25 mouse cellular contexts compared by ENCODE assay signal in the genomic region with DNA sequence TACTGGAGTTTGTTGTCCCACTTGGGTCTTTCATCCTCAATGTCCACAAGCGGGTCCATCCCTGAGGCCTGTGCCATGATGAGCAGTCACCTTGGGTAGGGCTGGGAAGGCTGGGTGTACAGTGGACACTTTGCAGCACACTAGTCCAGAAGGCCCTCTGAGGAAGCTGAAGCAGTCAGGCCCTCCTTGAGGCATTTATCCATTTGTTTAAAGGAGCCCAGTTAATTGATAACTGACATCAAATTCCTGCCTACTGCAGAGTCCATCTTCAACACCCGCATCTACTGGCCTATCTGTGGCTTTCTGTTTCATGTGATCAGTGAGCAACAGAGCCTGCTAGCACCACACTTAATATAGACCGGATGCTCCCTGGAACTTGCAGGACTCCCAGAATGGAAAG. TPM values are rescaled to one million over a fixed set of nuclear protein-coding genes. Genes with fewer than 3 reads are reported as not detected.
DNase-seq lines count a peak whose midpoint lies in the region; ATAC-seq and TF ChIP-seq lines count a peak whose summit lies in the region.
"Had no signal": no experiment of that assay in that cellular context is flagged by ENCODE, and none has a peak within 500 bp of the region (broad histone marks: within the 10 kb centered on the region; RNA-seq: fewer than 3 reads in every experiment).

Gene Slc6a18, minus strand, starts transcription at position 171 of the 400 bp plus-strand sequence.

- H3K4me2 ChIP-seq in kidney, embryonic 15.5 days: 0 out of 2 replicates have a peak within 1 kb of the TSS, but pooled peaks have one; percentile 8
- no peak within 1 kb of the TSS for H3K4me2 ChIP-seq in midbrain, embryonic 15.5 days
- H3K4me2 ChIP-seq in midbrain, postnatal 0 days (ENCODE audit: low read depth, low read length, poor library complexity, severe bottlenecking): no peak within 1 kb of the TSS
- H3K4me2 ChIP-seq: forebrain, embryonic 13.5 days; heart, embryonic 13.5 days; hindbrain, embryonic 15.5 days had no signal

- no peaks in the 10 kb centered on the region for H3K9me3 ChIP-seq in kidney, embryonic 15.5 days (replicated peaks)
- no peaks in the 10 kb centered on the region for H3K9me3 ChIP-seq in midbrain, embryonic 15.5 days
- H3K9me3 ChIP-seq in midbrain, postnatal 0 days (ENCODE audit: low read length): no peaks in the 10 kb centered on the region
- H3K9me3 ChIP-seq: embryonic facial prominence, embryonic 10.5 days; forebrain, embryonic 13.5 days; G1E; heart, embryonic 13.5 days; hindbrain, embryonic 15.5 days had no signal

- H3K4me3 ChIP-seq in kidney, embryonic 15.5 days (replicated peaks): no peak within 1 kb of the TSS
- H3K4me3 ChIP-seq in midbrain, embryonic 15.5 days: no peak within 1 kb of the TSS
- no peak within 1 kb of the TSS for H3K4me3 ChIP-seq in midbrain, postnatal 0 days (ENCODE audit: low read depth, low read length)
- H3K4me3 ChIP-seq: embryonic facial prominence, embryonic 10.5 days; forebrain, embryonic 13.5 days; gastrocnemius, adult 2 months; heart, embryonic 13.5 days; hindbrain, embryonic 15.5 days had no signal

- no peaks in the 10 kb centered on the region for H3K36me3 ChIP-seq in kidney, embryonic 15.5 days
- H3K36me3 ChIP-seq in midbrain, embryonic 15.5 days (replicated peaks): no peaks in the 10 kb centered on the region
- no peaks in the 10 kb centered on the region for H3K36me3 ChIP-seq in midbrain, postnatal 0 days (ENCODE audit: insufficient read depth, low read length)
- H3K36me3 ChIP-seq: embryonic facial prominence, embryonic 10.5 days; G1E; heart, embryonic 13.5 days; hindbrain, embryonic 15.5 days had no signal

- H3K9ac ChIP-seq in kidney, embryonic 15.5 days: no peak within 1 kb of the TSS
- H3K9ac ChIP-seq in midbrain, embryonic 15.5 days: no peak within 1 kb of the TSS
- no peak within 1 kb of the TSS for H3K9ac ChIP-seq in midbrain, postnatal 0 days (replicated peaks; ENCODE audit: low read length, poor library complexity, severe bottlenecking)
- H3K9ac ChIP-seq: forebrain, embryonic 13.5 days; forebrain, postnatal 0 days; heart, embryonic 13.5 days; hindbrain, embryonic 15.5 days had no signal

- ATAC-seq in kidney, embryonic 15.5 days (replicated peaks; ENCODE audit: low FRiP score): no peak
- ATAC-seq in midbrain, embryonic 15.5 days (replicated peaks): no peak
- no peak for ATAC-seq in midbrain, postnatal 0 days (ENCODE audit: low FRiP score)
- ATAC-seq: CD4-positive, CD25-positive, alpha-beta regulatory T cell, adult 4 months; forebrain, embryonic 13.5 days; forebrain, postnatal 0 days had no signal

- 78% methylated on average over 3 of the region's 3 CpGs for WGBS in kidney, embryonic 15.5 days
- 89% methylated on average over 3 of the region's 3 CpGs for WGBS in midbrain, embryonic 15.5 days
- 87% methylated on average over 3 of the region's 3 CpGs for WGBS in midbrain, postnatal 0 days

- H3K27me3 ChIP-seq in kidney, embryonic 15.5 days: no peaks in the 10 kb centered on the region
- H3K27me3 ChIP-seq in midbrain, embryonic 15.5 days (replicated peaks): no peaks in the 10 kb centered on the region
- H3K27me3 ChIP-seq in midbrain, postnatal 0 days (ENCODE audit: insufficient read depth, low read length): no peaks in the 10 kb centered on the region
- H3K27me3 ChIP-seq: hindbrain, embryonic 15.5 days had no signal

- H3K27ac ChIP-seq in kidney, embryonic 15.5 days: peak within 1 kb of the TSS; percentile 55
- no peak within 1 kb of the TSS for H3K27ac ChIP-seq in midbrain, embryonic 15.5 days
- no peak within 1 kb of the TSS for H3K27ac ChIP-seq in midbrain, postnatal 0 days (ENCODE audit: low read depth, low read length)
- H3K27ac ChIP-seq: embryonic facial prominence, embryonic 10.5 days; forebrain, embryonic 13.5 days; gastrocnemius, adult 2 months; heart, embryonic 13.5 days; hindbrain, embryonic 15.5 days had no signal

- TF ChIP-seq CTCF in midbrain, postnatal 0 days (IDR thresholded peaks at IDR 0.05): no peak

- peaks cover 15% of the 10 kb centered on the region; the same call in 1 of the 2 replicates for H3K4me1 ChIP-seq in kidney, embryonic 15.5 days
- no peaks in the 10 kb centered on the region for H3K4me1 ChIP-seq in midbrain, embryonic 15.5 days
- no peaks in the 10 kb centered on the region for H3K4me1 ChIP-seq in midbrain, postnatal 0 days (ENCODE audit: insufficient read depth, low read length)
- H3K4me1 ChIP-seq: embryonic facial prominence, embryonic 10.5 days; forebrain, embryonic 13.5 days; heart, embryonic 13.5 days; hindbrain, embryonic 15.5 days had no signal

- peak; percentile 69 for DNase-seq in kidney, adult 11 months
- DNase-seq in kidney, postnatal 4 days: no peak
- DNase-seq in kidney, postnatal 14 days: peak; percentile 64
- no peak for DNase-seq in midbrain, postnatal 0 days (ENCODE audit: low spot score)
- DNase-seq in frontal cortex, adult 2 months (ENCODE audit: extremely low spot score in 1 of 2, low spot score in 1 of 2): no peak
- DNase-seq: adrenal gland, postnatal 25 days; B cell, adult 2 months; cerebellum, adult 2 months; cerebellum, postnatal 10 days; forebrain, postnatal 0 days; gastrocnemius, adult 2 months; gastrocnemius, postnatal 25 days; heart, adult 11 months; heart, postnatal 36 days had no signal

RNA-seq across cellular contexts. Expression of gene Slc6a18, which starts in this region (rescaled TPM):
- 19.0 and 19.2 TPM in 2 replicates for polyA plus RNA-seq in kidney, embryonic 15.5 days (2015; fragmentation: Nextera tagmentation; extraction: Ambion mirVana)
- not detected in 2 replicates for polyA plus RNA-seq in midbrain, embryonic 15.5 days (2015; fragmentation: Nextera tagmentation; extraction: Ambion mirVana)
- total RNA-seq in midbrain, postnatal 0 days (2014; rRNA removed): not detected in 2 replicates
- polyA plus RNA-seq in midbrain, postnatal 0 days (2015; fragmentation: Nextera tagmentation; extraction: Ambion mirVana): not detected in 2 replicates
- 0.04 TPM in 1 of 2 replicates, not detected in the other for polyA plus RNA-seq in frontal cortex, adult 2 months (2012; rRNA removed)
- total RNA-seq: adrenal gland, postnatal 25 days; forebrain, postnatal 0 days; gastrocnemius, adult 2 months; heart, postnatal 36 days had no signal
- polyA plus RNA-seq: CD4-positive, CD25-positive, alpha-beta regulatory T cell, adult 4 months; cerebellum, adult 2 months; embryonic facial prominence, embryonic 10.5 days; embryonic facial prominence, embryonic 14.5 days; forebrain, embryonic 13.5 days; forebrain, postnatal 0 days; G1E; heart, embryonic 13.5 days; heart, postnatal 0 days; hindbrain, embryonic 11.5 days; hindbrain, embryonic 15.5 days had no signal

Comparison
In these comparisons a context has a peak if more than half of its experiments do, and no peak if none do; other contexts are left out.
1. RNA of gene Slc6a18 (polyA plus RNA-seq): 19.0 to 19.2 TPM in kidney, embryonic 15.5 days; not detected in midbrain, embryonic 15.5 days, not detected in midbrain, postnatal 0 days and 0.04 TPM in frontal cortex, adult 2 months; every median in the first group is over 10 times any median in the second.
2. DNase-seq: peak in kidney, adult 11 months (single experiment) and kidney, postnatal 14 days (single experiment); none in kidney, postnatal 4 days (0 of 2), midbrain, postnatal 0 days (single experiment) and frontal cortex, adult 2 months (0 of 2).